Mouse (Mus musculus) E14TG2a.4 (cell line): Measurements from ENCODE around the gene Gm11037.
A peak's percentile ranks its signal among the peaks of the same experiment; 100 is the strongest.

Source experiments
- H3K27me3 ChIP-seq: 2 replicates; pipeline ENCODE4 v1.6.1; 2014; ENCODE audit warnings: low read length, control low read depth; ENCODE audit not compliant: insufficient read depth
- H3K36me3 ChIP-seq: 2 replicates; pipeline ENCODE4 v1.6.1; 2014; ENCODE audit warnings: low read length, control low read depth; ENCODE audit not compliant: insufficient read depth
- H3K4me1 ChIP-seq: replicated peaks from 2 replicates; pipeline ENCODE4 v1.6.1; 2014; ENCODE audit warnings: low read depth, low read length, control low read depth
- H3K4me3 ChIP-seq: replicated peaks from 2 replicates; pipeline ENCODE4 v1.5.1; 2014; ENCODE audit warnings: mild to moderate bottlenecking, low read length
- H3K9me3 ChIP-seq: 2 replicates; pipeline ENCODE4 v1.6.1; 2014; ENCODE audit warnings: low read length, control low read depth
- CTCF ChIP-seq: conservative IDR thresholded peaks from 2 replicates; pipeline ENCODE4 v1.5.1; 2014; ENCODE audit warnings: low read length
- NANOG ChIP-seq: IDR thresholded peaks from 2 replicates; pipeline ENCODE4 v1.6.1; 2014; ENCODE audit warnings: borderline replicate concordance, low read length, mixed read lengths
- POU5F1 ChIP-seq: IDR thresholded peaks from 2 replicates; pipeline ENCODE4 v1.6.1; 2014; ENCODE audit warnings: low read length, borderline replicate concordance

Gm11037 gene

DNA sequence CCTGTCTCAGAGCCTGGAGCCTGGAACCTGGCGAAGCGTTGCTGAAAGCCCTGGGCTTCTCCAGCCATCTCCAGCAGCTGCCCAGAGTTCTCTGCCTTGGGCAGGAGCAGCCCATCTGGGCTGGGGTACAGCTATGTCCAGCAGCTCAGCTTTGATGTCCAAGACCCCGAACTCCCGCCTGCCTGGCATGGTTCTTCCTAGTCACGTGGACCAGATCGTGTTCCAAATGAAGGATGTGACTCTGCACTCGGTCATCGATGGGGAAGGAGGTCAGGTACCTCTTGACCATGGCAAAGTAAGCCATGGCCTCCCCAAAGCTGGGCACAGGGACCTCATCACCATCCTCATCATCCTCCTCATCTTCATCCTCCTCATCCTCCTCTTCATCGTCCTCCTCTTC, 44.6 kb downstream of the Gm11037 start:
- peaks cover 63% of the 10 kb centered on the region for H3K4me1 ChIP-seq
- TF ChIP-seq POU5F1 (no peak), CTCF (no peak), NANOG (no peak)
- H3K36me3 ChIP-seq, result peaks cover 33% of the 10 kb centered on the region
- H3K27me3 ChIP-seq, result peaks cover 10% of the 10 kb centered on the region
- no peaks in the 10 kb centered on the region for H3K9me3 ChIP-seq
- H3K4me3 ChIP-seq, result peak overlapping the region; percentile 92

DNA sequence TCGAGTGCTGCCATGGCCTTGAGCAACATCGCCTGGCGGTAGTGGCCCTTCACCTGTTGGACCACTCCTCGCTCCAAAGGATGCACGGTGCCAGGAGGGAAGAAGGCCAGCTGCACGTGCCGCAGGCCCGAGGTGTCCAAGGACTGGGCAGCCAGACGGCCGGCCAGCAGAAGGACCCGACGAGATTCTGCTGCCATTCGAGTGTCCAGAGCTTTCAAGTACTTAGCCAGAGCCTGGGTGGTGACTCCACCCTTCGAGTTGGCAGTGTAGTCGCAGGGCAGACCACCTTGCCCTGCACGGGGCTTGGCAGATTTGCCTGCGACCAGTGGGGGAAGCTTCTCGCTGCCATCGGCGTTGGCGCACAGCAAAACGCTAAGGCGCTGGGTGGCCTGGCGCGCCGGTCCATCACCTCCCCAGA, 45.5 kb downstream of the Gm11037 start:
- no peak for TF ChIP-seq NANOG
- no peak for TF ChIP-seq POU5F1
- no peak for TF ChIP-seq CTCF
- Histone ChIP-seq H3K4me1 (peaks cover 63% of the 10 kb centered on the region), H3K4me3 (peak overlapping the region; percentile 92), H3K36me3 (peaks cover 33% of the 10 kb centered on the region), H3K27me3 (peaks cover 2% of the 10 kb centered on the region; the same call in 1 of the 2 replicates), H3K9me3 (no peaks in the 10 kb centered on the region)

DNA sequence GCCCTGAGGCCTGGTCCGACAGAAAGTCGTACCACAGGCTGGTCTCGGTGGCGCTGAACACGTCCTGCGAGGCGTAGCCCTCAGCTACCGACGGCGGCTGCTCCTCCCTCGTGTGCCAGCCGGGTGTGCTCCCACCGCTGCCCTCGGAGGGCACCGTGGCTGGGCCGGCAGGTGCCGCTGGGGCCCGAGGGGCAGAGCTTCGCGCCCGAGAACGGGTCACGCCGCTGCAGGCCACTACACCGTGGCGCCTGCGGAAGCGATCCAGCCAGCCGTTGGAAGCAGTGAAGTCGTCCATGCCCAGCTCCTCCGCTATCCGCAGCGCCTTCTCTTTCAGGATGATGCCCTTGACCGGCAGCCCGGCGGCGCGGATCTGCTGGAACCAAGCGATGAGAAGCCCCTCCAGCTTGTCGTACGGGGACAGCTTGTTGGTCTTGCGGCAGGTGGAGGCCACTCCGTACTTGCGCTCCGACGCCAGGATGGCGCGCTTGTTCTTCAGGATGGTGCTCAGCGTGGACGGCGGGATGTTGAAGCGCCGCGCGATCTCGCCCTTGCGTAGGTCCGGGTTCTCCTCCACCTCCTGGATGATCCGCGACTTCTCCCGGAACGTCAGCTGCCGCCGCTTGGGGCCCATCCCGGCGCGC, 46.1 kb downstream of the Gm11037 start:
- Histone ChIP-seq H3K36me3 (peaks cover 33% of the 10 kb centered on the region), H3K9me3 (no peaks in the 10 kb centered on the region), H3K4me3 (peak overlapping the region; percentile 92), H3K27me3 (no peaks in the 10 kb centered on the region), H3K4me1 (peaks cover 59% of the 10 kb centered on the region)
- TF ChIP-seq NANOG, result no peak
- no peak for TF ChIP-seq CTCF
- TF ChIP-seq POU5F1, result no peak

DNA sequence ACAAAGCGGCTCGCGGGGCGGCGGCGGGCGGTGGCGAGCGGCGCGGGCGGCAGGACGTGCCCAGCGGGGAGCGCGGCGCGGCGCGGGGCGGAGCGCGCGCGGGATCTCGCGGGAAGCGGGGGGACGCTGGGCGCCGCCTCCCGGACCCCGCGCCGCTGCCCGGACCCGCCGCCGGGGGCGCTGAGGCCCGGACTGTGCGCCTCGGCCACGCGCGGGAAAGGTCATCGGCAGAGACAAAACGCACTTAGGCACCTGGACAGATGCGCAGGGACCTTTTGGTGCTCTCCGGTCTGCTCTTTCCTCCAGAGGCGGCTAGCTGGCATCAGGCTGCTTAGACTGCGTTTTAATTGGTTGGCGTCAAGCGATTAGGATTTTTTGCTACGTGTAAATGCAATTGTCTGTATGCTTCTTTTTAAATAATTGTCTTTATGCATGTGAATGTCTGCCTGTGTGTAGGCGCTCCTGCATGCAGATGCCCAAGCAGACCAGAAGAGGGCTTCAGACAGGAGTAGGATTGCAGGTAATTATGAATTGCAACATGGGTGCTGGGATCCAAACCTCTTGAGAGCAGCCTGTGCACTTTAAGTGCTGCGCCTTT, 46.8 kb downstream of the Gm11037 start, which contains the start of gene Cenpb:
Cenpb (minus strand) TSS at position 78 of the 598 bp plus-strand sequence.
- H3K36me3 ChIP-seq, result peaks cover 33% of the 10 kb centered on the region
- TF ChIP-seq NANOG (no peak), CTCF (peak; percentile 52)
- H3K4me3 ChIP-seq, result peak within 1 kb of the TSS; percentile 92
- peaks cover 52% of the 10 kb centered on the region for H3K4me1 ChIP-seq
- H3K27me3 ChIP-seq, result no peaks in the 10 kb centered on the region
- H3K9me3 ChIP-seq, result no peaks in the 10 kb centered on the region
